Mouse (Mus musculus) gastrocnemius, postnatal 10 days (tissue): ENCODE data around the gene Wdr93. TPM values are rescaled to one million over a fixed set of nuclear protein-coding genes. Genes with fewer than 3 reads are reported as not detected.

ENCODE experiments used
- DNase-seq: peaks from one replicate; pipeline ENCODE4 v3.0.0; 2021; ENCODE audit warnings: mixed read lengths
- total RNA-seq, 2 experiments: library from RNA; stranded (reverse); gene quantifications; 2 replicates each; pipeline ENCODE4 v1.2.3; 2021

Wdr93 gene
- total RNA-seq, 2 experiments from 2014 or later = 0.11 TPM; not detected in 1

DNA sequence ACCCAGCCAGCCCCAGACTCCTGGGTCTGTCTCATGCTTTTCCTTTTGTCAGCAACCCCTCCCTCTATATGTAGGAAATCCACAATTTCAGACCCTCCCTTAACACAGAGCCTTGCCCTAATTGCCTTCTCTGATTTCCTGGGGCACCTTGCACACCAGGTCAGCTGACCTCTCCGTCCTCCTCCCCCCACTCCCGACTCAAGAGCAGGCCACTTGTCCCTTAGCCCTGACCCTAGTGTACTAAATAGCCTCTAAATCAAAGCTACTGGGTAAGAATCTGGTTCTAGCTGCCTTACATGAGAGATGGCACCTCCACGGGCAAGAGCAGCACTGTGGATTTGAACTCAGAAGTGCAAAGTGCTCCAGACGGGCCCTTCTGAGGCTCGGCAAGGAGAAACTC is 59.1 kb downstream of the Wdr93 start:
- DNase-seq = no peak

DNA sequence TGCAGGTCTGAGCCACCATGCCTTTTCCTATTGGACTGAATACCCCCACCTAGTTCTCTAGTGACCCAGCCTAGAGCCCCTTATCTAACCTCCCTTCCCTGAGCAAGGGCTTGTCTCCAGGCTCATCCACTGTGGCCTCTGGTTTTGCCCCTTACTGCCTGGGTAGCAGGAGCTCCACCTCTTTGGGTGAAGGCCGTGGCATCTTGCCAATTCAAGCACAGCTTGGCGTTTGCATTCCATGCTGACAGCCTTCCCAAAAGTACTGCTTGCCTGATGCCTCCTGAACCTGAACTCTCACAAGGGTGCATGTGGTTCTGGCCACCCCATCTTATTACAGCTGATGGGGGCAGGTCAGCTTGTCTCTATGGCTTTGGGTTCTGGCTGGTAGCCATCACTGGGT is 60.9 kb downstream of the Wdr93 start:
- DNase-seq = no peak

DNA sequence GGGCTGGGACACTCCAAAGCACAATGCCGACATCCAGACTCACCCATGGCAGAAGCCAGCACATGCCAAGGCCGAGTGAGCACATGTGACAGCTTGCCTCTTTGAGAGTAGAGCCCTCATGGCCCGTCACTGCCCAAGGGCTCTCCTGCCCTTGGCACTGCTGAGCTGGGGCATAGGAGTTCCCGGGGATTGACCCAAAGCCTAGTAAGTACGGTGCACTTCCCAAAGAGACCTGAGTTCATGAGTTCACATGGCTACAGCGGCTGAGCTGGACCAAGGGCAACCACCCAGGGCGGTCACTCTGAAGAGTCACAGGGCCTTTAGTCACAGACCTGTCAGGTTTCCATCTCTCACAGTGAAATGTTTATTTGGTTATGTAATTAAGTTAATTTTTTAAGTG is 65.6 kb downstream of the Wdr93 start:
- no peak for DNase-seq

DNA sequence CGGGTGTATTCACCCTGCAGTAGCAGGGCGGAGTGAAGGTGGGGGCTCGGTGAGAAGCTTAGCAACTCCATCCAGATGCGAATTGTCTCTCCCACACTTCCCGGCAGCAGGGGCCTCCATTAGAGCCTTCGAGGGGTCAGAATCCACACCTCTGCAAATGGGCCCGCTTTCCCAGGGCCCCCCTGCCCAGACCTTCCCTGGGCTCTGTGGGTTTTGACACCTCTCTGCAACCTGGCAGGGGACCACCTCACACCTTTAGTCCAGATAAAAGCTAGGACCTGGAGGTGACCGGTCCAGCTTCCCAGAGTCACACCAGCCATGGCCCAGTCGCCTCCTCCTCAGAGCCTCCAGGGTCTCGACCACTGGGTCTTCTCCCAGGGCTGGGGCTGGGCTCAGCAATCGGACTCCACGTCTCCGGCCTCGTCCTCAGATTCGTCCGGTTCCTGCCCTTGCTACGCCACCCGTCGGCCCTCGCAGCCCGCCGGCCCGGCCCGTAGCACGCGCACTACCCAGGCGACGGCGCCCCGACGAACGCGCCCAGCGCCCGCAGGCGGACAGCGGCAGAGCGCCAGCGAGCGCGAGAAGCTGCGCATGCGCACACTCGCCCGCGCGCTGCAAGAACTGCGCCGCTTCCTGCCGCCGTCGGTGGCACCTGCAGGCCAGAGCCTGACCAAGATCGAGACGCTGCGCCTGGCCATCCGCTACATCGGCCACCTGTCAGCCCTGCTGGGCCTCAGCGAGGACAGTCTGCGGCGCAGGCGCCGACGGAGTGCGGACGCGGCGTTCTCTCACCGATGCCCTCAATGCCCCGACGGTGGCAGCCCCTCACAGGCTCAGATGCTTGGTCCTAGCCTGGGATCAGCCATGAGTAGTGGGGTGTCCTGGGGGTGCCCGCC is 67.9 kb downstream of the Wdr93 start, which contains the start of gene Mesp2:
Mesp2 (plus strand) TSS at position 117 of the 896 bp plus-strand sequence.
- DNase-seq = peak; percentile 79

GRCm38 (mm10) chr7:79813409-79813808 is 70.4 kb downstream of the Wdr93 start:
- no peak for DNase-seq

- DNase-seq = no peak
These were observed 75.4 kb downstream of the Wdr93 start for GRCm38 (mm10) chr7:79818321-79818720.

DNA sequence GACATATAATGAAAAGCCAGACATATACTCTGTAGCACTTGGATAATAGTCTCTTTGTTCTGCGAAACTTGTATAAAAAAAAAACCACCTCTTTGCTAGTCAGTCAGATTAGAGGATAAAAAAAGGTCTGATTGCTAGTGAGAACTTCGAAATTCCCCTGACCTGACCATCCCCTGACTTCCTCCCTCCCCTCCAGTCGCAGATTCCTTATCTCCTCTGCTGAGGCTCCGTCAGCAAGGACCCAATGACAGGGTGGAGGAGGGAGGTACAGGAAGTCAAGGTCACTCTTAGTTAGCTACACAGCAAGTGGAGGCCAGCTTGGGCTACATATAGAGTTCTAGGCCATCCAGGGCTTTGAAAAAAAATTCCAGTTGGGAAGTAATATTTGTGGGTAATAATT is 76.6 kb downstream of the Wdr93 start:
- no peak for DNase-seq

GRCm38 (mm10) chr7:79819996-79820395 is 77.0 kb downstream of the Wdr93 start:
- DNase-seq = no peak

DNA sequence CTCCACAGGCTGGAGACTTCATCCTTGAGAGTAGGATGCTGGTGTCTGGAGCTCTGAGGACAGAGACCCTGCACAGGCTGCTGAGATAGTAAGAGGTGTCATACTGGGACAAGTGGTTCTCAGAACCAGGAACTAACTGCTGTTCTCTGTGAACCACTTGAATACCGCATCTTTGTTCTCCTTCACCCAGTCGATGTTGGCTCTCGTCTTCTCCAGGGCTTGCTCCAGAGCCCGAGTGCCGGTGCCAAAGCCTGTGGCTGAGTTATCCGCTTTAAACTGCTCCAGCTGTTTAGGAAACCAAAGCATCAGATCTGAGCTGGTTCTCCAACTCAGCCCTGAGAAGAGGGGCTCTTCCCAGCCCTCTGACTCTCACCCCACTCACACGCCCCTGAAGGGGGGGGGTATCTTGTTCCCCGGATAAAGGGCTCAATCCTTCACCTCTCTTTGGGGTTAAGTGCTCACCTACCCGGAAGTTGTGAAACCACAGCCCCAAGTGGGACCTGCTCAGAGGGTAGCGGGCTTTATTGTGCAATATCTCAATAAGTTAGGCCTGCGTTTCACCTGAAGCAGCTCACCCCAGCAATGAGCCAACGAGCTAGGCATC is 79.2 kb downstream of the Wdr93 start:
- no peak for DNase-seq

- no peak for DNase-seq
These were observed 85.4 kb downstream of the Wdr93 start for GRCm38 (mm10) chr7:79828341-79828740.

GRCm38 (mm10) chr7:79831145-79831544 is 88.2 kb downstream of the Wdr93 start:
- no peak for DNase-seq

- DNase-seq = no peak
These were observed 88.6 kb downstream of the Wdr93 start for GRCm38 (mm10) chr7:79831585-79831984.

GRCm38 (mm10) chr7:79832980-79833379 is 90.0 kb downstream of the Wdr93 start:
- DNase-seq = no peak

GRCm38 (mm10) chr7:79835196-79835595 is 92.2 kb downstream of the Wdr93 start:
- no peak for DNase-seq

Other genes with a start within 250 kb of the Wdr93 start
- gene Rhcg, start 125.5 kb upstream of the Wdr93 start, total RNA-seq = not detected
- gene Ticrr, start 83.0 kb upstream of the Wdr93 start, total RNA-seq = 1 to 10 TPM; 1.3 to 2.1 TPM
- gene Kif7, start 27.4 kb upstream of the Wdr93 start, total RNA-seq = 1 to 10 TPM; 2.7 to 3.6 TPM
- 10 to 100 TPM; 13.8 to 14.5 TPM for gene Plin1, start 10.3 kb upstream of the Wdr93 start, total RNA-seq
- 1 to 10 TPM; 3.9 to 4.2 TPM for gene Pex11a, start within 50 bp of the Wdr93 start, total RNA-seq
- not detected for gene Mesp1, start 50.6 kb downstream of the Wdr93 start, total RNA-seq
- gene Mesp2, start 67.6 kb downstream of the Wdr93 start, total RNA-seq = under 1 TPM in 1 of 2 experiments, not detected in 1; 0.19 TPM
- 10 to 100 TPM; 11.8 to 22.7 TPM for gene Anpep, start 117.9 kb downstream of the Wdr93 start, total RNA-seq
- gene Ap3s2, start 177.5 kb downstream of the Wdr93 start, total RNA-seq = 10 to 100 TPM; 20.6 to 21.9 TPM
- gene Arpin, start 192.2 kb downstream of the Wdr93 start, total RNA-seq = 1 to 10 TPM; 8.1 to 9.2 TPM